In genomic region chr2:46440038-46440437, GRCm38 (mm10) we compare ENCODE assay signal across 31 mouse cellular contexts.
"Had no signal": no experiment of that assay in that cellular context is flagged by ENCODE, and none has a peak within 500 bp of the region (broad histone marks: within the 10 kb centered on the region; RNA-seq: fewer than 3 reads in every experiment).

No protein-coding gene starts in this region.

- H3K9ac ChIP-seq: heart, embryonic 12.5 days; heart, embryonic 13.5 days; heart, embryonic 15.5 days; hindbrain, embryonic 12.5 days; hindbrain, embryonic 13.5 days; hindbrain, embryonic 14.5 days; hindbrain, embryonic 15.5 days; intestine, embryonic 15.5 days; kidney, embryonic 15.5 days had no signal

- H3K27me3 ChIP-seq: heart, embryonic 12.5 days; heart, embryonic 13.5 days; heart, embryonic 15.5 days; hindbrain, embryonic 12.5 days; hindbrain, embryonic 13.5 days; hindbrain, embryonic 15.5 days; intestine, embryonic 15.5 days; kidney, embryonic 15.5 days had no signal

- H3K27ac ChIP-seq: heart, embryonic 10.5 days; heart, embryonic 13.5 days; heart, embryonic 15.5 days; hindbrain, embryonic 10.5 days; hindbrain, embryonic 12.5 days; hindbrain, embryonic 13.5 days; hindbrain, embryonic 14.5 days; hindbrain, embryonic 15.5 days; hindbrain, postnatal 0 days; intestine, embryonic 15.5 days; kidney, embryonic 15.5 days; kidney, postnatal 0 days; layer of hippocampus, adult 2 months; left cerebral cortex, adult 2 months had no signal

- H3K36me3 ChIP-seq: heart, embryonic 10.5 days; heart, embryonic 12.5 days; heart, embryonic 13.5 days; heart, embryonic 15.5 days; hindbrain, embryonic 10.5 days; hindbrain, embryonic 12.5 days; hindbrain, embryonic 13.5 days; hindbrain, embryonic 15.5 days; intestine, embryonic 15.5 days; kidney, embryonic 15.5 days had no signal

- H3K4me3 ChIP-seq: heart, embryonic 10.5 days; heart, embryonic 12.5 days; heart, embryonic 13.5 days; heart, embryonic 15.5 days; hindbrain, embryonic 10.5 days; hindbrain, embryonic 12.5 days; hindbrain, embryonic 13.5 days; hindbrain, embryonic 15.5 days; intestine, embryonic 15.5 days; kidney, embryonic 15.5 days; layer of hippocampus, adult 2 months; left cerebral cortex, adult 2 months had no signal

- H3K9me3 ChIP-seq: heart, embryonic 10.5 days; heart, embryonic 12.5 days; heart, embryonic 13.5 days; heart, embryonic 15.5 days; hindbrain, embryonic 10.5 days; hindbrain, embryonic 12.5 days; hindbrain, embryonic 13.5 days; hindbrain, embryonic 15.5 days; intestine, embryonic 15.5 days; kidney, embryonic 15.5 days had no signal

- DNase-seq: heart, postnatal 10 days; heart, postnatal 14 days; heart, postnatal 36 days; heart, postnatal 4 days; kidney, adult 11 months; kidney, adult 18-20 months; kidney, adult 2 months; kidney, adult 8-10 months; kidney, adult 9 months; kidney, postnatal 10 days; kidney, postnatal 14 days; kidney, postnatal 25 days; kidney, postnatal 36 days; kidney, postnatal 4 days; layer of hippocampus, adult 9-11 months; layer of hippocampus, postnatal 36 days had no signal
